Mouse (Mus musculus): ENCODE results near the gene E130309D02Rik. TPM values are rescaled to one million over a fixed set of nuclear protein-coding genes. Genes with fewer than 3 reads are reported as not detected.

Gene E130309D02Rik
- polyA plus RNA-seq, 1 experiment from 2014 or later = 26.1 TPM

DNA sequence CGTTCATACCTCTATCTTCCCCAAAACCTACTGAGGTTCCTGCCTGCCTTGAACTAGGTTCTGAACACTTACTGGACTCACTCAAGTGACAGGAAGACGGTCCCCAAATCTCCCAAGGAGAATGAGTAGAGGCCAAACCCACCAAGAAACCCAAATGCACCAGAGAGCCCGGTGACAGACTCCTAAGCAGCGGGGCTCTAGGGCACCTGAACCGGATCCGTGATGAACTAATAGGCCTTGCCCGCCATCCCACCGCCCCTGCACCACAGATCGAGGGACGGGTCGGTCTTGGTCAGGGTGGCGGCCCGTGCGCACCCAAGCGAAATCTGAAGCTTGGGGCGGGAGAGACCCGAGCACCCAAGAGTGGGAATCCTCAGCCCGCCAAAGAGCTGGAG lies 62.4 kb downstream of the E130309D02Rik start:
- H3K9ac ChIP-seq (ENCODE audit: low read length) = no peak overlapping the region
- peak overlapping the region; percentile 41; the same call in 1 of the 2 replicates for H3K4me3 ChIP-seq (replicated peaks; ENCODE audit: low read length)
- peaks cover 5% of the 10 kb centered on the region; the same call in 1 of the 2 replicates for H3K9me3 ChIP-seq (replicated peaks; ENCODE audit: control insufficient read depth, low read length)
- peaks cover 59% of the 10 kb centered on the region for H3K27me3 ChIP-seq (ENCODE audit: control insufficient read depth, insufficient read depth, low read length)
- no peak overlapping the region for H3K27ac ChIP-seq (ENCODE audit: low read length)
- H3K4me2 ChIP-seq (ENCODE audit: low read depth, low read length) = 0 out of 2 replicates have a peak overlapping the region, but pooled peaks have one; percentile 74
- ATAC-seq (ENCODE audit: insufficient read depth, low FRiP score) = no peak
- H3K36me3 ChIP-seq (ENCODE audit: control insufficient read depth, insufficient read depth, low read length) = peaks cover 22% of the 10 kb centered on the region
- H3K4me1 ChIP-seq (ENCODE audit: control insufficient read depth, insufficient read depth, low read length) = 0 out of 2 replicates have a peak, but pooled peaks cover 11% of the 10 kb centered on the region
- WGBS = 52% methylated on average over 18 of the region's 18 CpGs

DNA sequence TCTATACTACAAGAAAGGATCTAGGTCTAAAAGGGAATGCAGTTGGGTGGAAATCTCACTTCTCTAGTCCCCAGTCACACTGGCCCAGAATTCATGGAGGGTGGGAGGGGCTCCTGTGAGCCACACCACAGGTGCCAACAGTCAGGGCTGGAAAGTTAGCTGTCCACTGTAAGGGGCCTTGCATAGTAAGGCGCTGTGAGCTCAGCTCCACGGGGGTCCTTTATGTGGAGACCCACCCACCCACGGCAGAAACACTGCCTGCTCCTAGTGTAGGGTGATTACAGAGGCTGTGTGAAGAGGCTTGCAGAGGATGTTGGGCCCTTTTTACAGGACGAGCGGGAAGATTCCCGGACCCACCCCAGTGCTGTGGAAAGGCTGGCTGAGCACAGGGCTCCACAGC lies 63.1 kb downstream of the E130309D02Rik start:
- no peak overlapping the region for H3K27ac ChIP-seq (ENCODE audit: low read length)
- 70% methylated on average over 6 of the region's 6 CpGs for WGBS
- H3K9ac ChIP-seq (ENCODE audit: low read length) = no peak overlapping the region
- H3K9me3 ChIP-seq (replicated peaks; ENCODE audit: control insufficient read depth, low read length) = peaks cover 5% of the 10 kb centered on the region; the same call in 1 of the 2 replicates
- H3K36me3 ChIP-seq (ENCODE audit: control insufficient read depth, insufficient read depth, low read length) = peaks cover 22% of the 10 kb centered on the region
- no peak overlapping the region for H3K4me3 ChIP-seq (replicated peaks; ENCODE audit: low read length)
- no peak overlapping the region for H3K4me2 ChIP-seq (ENCODE audit: low read depth, low read length)
- H3K4me1 ChIP-seq (ENCODE audit: control insufficient read depth, insufficient read depth, low read length) = 0 out of 2 replicates have a peak, but pooled peaks cover 11% of the 10 kb centered on the region
- H3K27me3 ChIP-seq (ENCODE audit: control insufficient read depth, insufficient read depth, low read length) = peaks cover 54% of the 10 kb centered on the region
- no peak for ATAC-seq (ENCODE audit: insufficient read depth, low FRiP score)

Other genes starting within 250 kb of the E130309D02Rik start
- 35.1 and 35.6 TPM in 2 replicates for gene Rnf216, start 202.4 kb downstream of the E130309D02Rik start, polyA plus RNA-seq (2015; fragmentation: Nextera tagmentation; extraction: Ambion mirVana)
- gene Olfr718-ps1, start 167.8 kb downstream of the E130309D02Rik start, polyA plus RNA-seq (2015; fragmentation: Nextera tagmentation; extraction: Ambion mirVana) = 0.06 TPM in 1 of 2 replicates, not detected in the other
- gene Rbak, start 134.6 kb downstream of the E130309D02Rik start, polyA plus RNA-seq (2015; fragmentation: Nextera tagmentation; extraction: Ambion mirVana) = 9.3 and 10.3 TPM in 2 replicates
- not detected in 2 replicates for gene Spdye4b, start 134.3 kb downstream of the E130309D02Rik start, polyA plus RNA-seq (2015; fragmentation: Nextera tagmentation; extraction: Ambion mirVana)
- not detected in 2 replicates for gene Spdye4a, start 88.5 kb downstream of the E130309D02Rik start, polyA plus RNA-seq (2015; fragmentation: Nextera tagmentation; extraction: Ambion mirVana)
- 11.3 and 12.9 TPM in 2 replicates for gene Zfp12, start 80.2 kb downstream of the E130309D02Rik start, polyA plus RNA-seq (2015; fragmentation: Nextera tagmentation; extraction: Ambion mirVana)
- gene Zfp316, start 45.3 kb downstream of the E130309D02Rik start, polyA plus RNA-seq (2015; fragmentation: Nextera tagmentation; extraction: Ambion mirVana) = 0.60 and 0.74 TPM in 2 replicates
- gene Zfp853, start 21.7 kb downstream of the E130309D02Rik start, polyA plus RNA-seq (2015; fragmentation: Nextera tagmentation; extraction: Ambion mirVana) = 0.10 TPM in 1 of 2 replicates, not detected in the other
- gene Zdhhc4, start 13.9 kb upstream of the E130309D02Rik start, polyA plus RNA-seq (2015; fragmentation: Nextera tagmentation; extraction: Ambion mirVana) = 63.6 and 71.9 TPM in 2 replicates
- gene Grid2ip, start 42.0 kb upstream of the E130309D02Rik start, polyA plus RNA-seq (2015; fragmentation: Nextera tagmentation; extraction: Ambion mirVana) = 2.9 and 4.5 TPM in 2 replicates
- 364 and 376 TPM in 2 replicates for gene Kdelr2, start 88.5 kb upstream of the E130309D02Rik start, polyA plus RNA-seq (2015; fragmentation: Nextera tagmentation; extraction: Ambion mirVana)
- gene Daglb, start 149.2 kb upstream of the E130309D02Rik start, polyA plus RNA-seq (2015; fragmentation: Nextera tagmentation; extraction: Ambion mirVana) = 10.3 and 11.5 TPM in 2 replicates
- 195 and 223 TPM in 2 replicates for gene Rac1, start 212.7 kb upstream of the E130309D02Rik start, polyA plus RNA-seq (2015; fragmentation: Nextera tagmentation; extraction: Ambion mirVana)

All from stomach, embryonic 16.5 days (tissue).